Mouse (Mus musculus) heart, adult 8-10 months (tissue): ENCODE results near the gene Pink1. TPM values are rescaled to one million over a fixed set of nuclear protein-coding genes. Genes with fewer than 3 reads are reported as not detected.

Source experiments
- microRNA-seq: library from miRNA; unstranded; fragments of <30 nt; microRNA quantifications from one replicate; pipeline ENCODE4 v1.2.0, GENCODE M21; 2022
- total RNA-seq, 4 experiments: library from RNA; stranded (reverse); gene quantifications; 2 replicates each; pipeline ENCODE4 v1.2.4; 2022

Gene Pink1
- total RNA-seq, 4 experiments from 2014 or later = 791 to 970 (median 864) TPM

Small RNA genes lying within 50 kb of the gene (microRNA-seq; reads per million reads assigned to microRNA genes)
- 2.0 reads per million for gene Gm27646
- gene Mir7019 = 3.6 reads per million, percentile 7 among the genes with 10 or more reads in this experiment

Other genes with a start within 250 kb of the Pink1 start
- gene Hp1bp3, start 110.0 kb downstream of the Pink1 start, total RNA-seq = 10 to 100 TPM; 81.4 to 89.4 (median 84.4) TPM
- under 1 TPM in 1 of 4 experiments, not detected in 3; 0.50 TPM for gene Sh2d5, start 75.9 kb downstream of the Pink1 start, total RNA-seq
- gene Kif17, start 75.9 kb downstream of the Pink1 start, total RNA-seq = under 1 TPM in 3 of 4 experiments, not detected in 1; 0.11 to 0.22 (median 0.14) TPM
- gene Ddost, start 21.6 kb downstream of the Pink1 start, total RNA-seq = 10 to 100 TPM; 63.3 to 65.5 (median 64.3) TPM
- 1 to 10 TPM; 2.1 to 3.2 (median 2.8) TPM for gene Cda, start 41.7 kb upstream of the Pink1 start, total RNA-seq
- not detected for gene Fam43b, start 70.2 kb upstream of the Pink1 start, total RNA-seq
- gene Mul1, start 108.4 kb upstream of the Pink1 start, total RNA-seq = 10 to 100 TPM; 72.0 to 84.5 (median 75.5) TPM
- 10 to 100 TPM; 10.8 to 12.7 (median 11.1) TPM for gene Camk2n1, start 128.0 kb upstream of the Pink1 start, total RNA-seq